Mouse (Mus musculus) frontal cortex, adult 2 months (tissue): ENCODE measurements around the gene Olfr788. TPM values are rescaled to one million over a fixed set of nuclear protein-coding genes. Genes with fewer than 3 reads are reported as not detected.

Experiments
- DNase-seq, 2 experiments: peaks; one replicate each; pipeline ENCODE4 v3.0.0; 2022; ENCODE audit warnings: low spot score in 1 of 2; ENCODE audit errors: extremely low spot score in 1 of 2
- polyA plus RNA-seq: library from polyadenylated mRNA; depleted of rRNA; stranded (reverse); fragments of >200 nt; gene quantifications from 2 replicates; pipeline ENCODE4 v1.2.3, GENCODE M21; 2012; rRNA removed

Gene Olfr788
- polyA plus RNA-seq = 0.11 TPM in 1 of 2 replicates, not detected in the other

- DNase-seq = no peak
These were observed at the start of gene Olfr788 for GRCm38 (mm10) chr10:129470698-129471097. Olfr788 (plus strand) TSS chr10:129470998.

GRCm38 (mm10) chr10:129427006-129427405 lies 43.8 kb upstream of the Olfr788 start, which contains the start of gene Olfr786:
Olfr786 (plus strand) TSS chr10:129427306.
- no peak for DNase-seq

GRCm38 (mm10) chr10:129461562-129461961 lies 9.2 kb upstream of the Olfr788 start, which contains the start of gene Olfr787:
Olfr787 (plus strand) TSS chr10:129461862.
- no peak for DNase-seq

GRCm38 (mm10) chr10:129473256-129473655 lies 2.5 kb downstream of the Olfr788 start:
- no peak for DNase-seq

- DNase-seq = no peak
These were observed 2.9 kb downstream of the Olfr788 start for GRCm38 (mm10) chr10:129473723-129474122.

- DNase-seq = no peak
These were observed 13.7 kb downstream of the Olfr788 start, which contains the start of gene Olfr789 for GRCm38 (mm10) chr10:129484452-129484851. Olfr789 (plus strand) TSS chr10:129484752.

GRCm38 (mm10) chr10:129490101-129490500 lies 19.3 kb downstream of the Olfr788 start:
- peak; percentile 42 to 68 for DNase-seq

- DNase-seq = no peak
These were observed 27.4 kb downstream of the Olfr788 start, which contains the start of gene Olfr790 for GRCm38 (mm10) chr10:129498192-129498591. Olfr790 (plus strand) TSS chr10:129498492.

GRCm38 (mm10) chr10:129521492-129521891 lies 50.7 kb downstream of the Olfr788 start, which contains the start of gene Olfr791:
Olfr791 (plus strand) TSS chr10:129521792.
- DNase-seq = no peak

Other genes with a start within 250 kb of the Olfr788 start
- gene Olfr774, start 234.8 kb upstream of the Olfr788 start, polyA plus RNA-seq = not detected in 2 replicates
- gene Olfr775, start 222.6 kb upstream of the Olfr788 start, polyA plus RNA-seq = 0.04 TPM in 1 of 2 replicates, not detected in the other
- not detected in 2 replicates for gene Olfr776, start 211.9 kb upstream of the Olfr788 start, polyA plus RNA-seq
- not detected in 2 replicates for gene Olfr777, start 199.5 kb upstream of the Olfr788 start, polyA plus RNA-seq
- gene Olfr780, start 152.9 kb upstream of the Olfr788 start, polyA plus RNA-seq = not detected in 2 replicates
- gene Olfr781, start 142.1 kb upstream of the Olfr788 start, polyA plus RNA-seq = not detected in 2 replicates
- gene Olfr782, start 122.1 kb upstream of the Olfr788 start, polyA plus RNA-seq = not detected in 2 replicates
- 0.08 and 0.17 TPM in 2 replicates for gene Olfr784, start 86.9 kb upstream of the Olfr788 start, polyA plus RNA-seq
- gene Olfr785, start 65.6 kb upstream of the Olfr788 start, polyA plus RNA-seq = not detected in 2 replicates
- gene Olfr786, start 43.7 kb upstream of the Olfr788 start, polyA plus RNA-seq = 0.15 TPM in 1 of 2 replicates, not detected in the other
- gene Olfr787, start 9.1 kb upstream of the Olfr788 start, polyA plus RNA-seq = not detected in 2 replicates
- not detected in 2 replicates for gene Olfr789, start 13.8 kb downstream of the Olfr788 start, polyA plus RNA-seq
- gene Olfr790, start 27.5 kb downstream of the Olfr788 start, polyA plus RNA-seq = not detected in 2 replicates
- gene Olfr791, start 50.8 kb downstream of the Olfr788 start, polyA plus RNA-seq = not detected in 2 replicates
- 0.04 TPM in 1 of 2 replicates, not detected in the other for gene Olfr792, start 68.2 kb downstream of the Olfr788 start, polyA plus RNA-seq
- not detected in 2 replicates for gene Olfr794, start 96.7 kb downstream of the Olfr788 start, polyA plus RNA-seq
- gene Olfr796, start 141.6 kb downstream of the Olfr788 start, polyA plus RNA-seq = not detected in 2 replicates
- gene Olfr798, start 156.9 kb downstream of the Olfr788 start, polyA plus RNA-seq = not detected in 2 replicates
- gene Olfr799, start 166.5 kb downstream of the Olfr788 start, polyA plus RNA-seq = not detected in 2 replicates
- not detected in 2 replicates for gene Olfr800, start 186.7 kb downstream of the Olfr788 start, polyA plus RNA-seq
- gene Olfr801, start 202.9 kb downstream of the Olfr788 start, polyA plus RNA-seq = 0.04 TPM in 1 of 2 replicates, not detected in the other
- not detected in 2 replicates for gene Olfr802, start 217.2 kb downstream of the Olfr788 start, polyA plus RNA-seq
- gene Olfr803, start 223.3 kb downstream of the Olfr788 start, polyA plus RNA-seq = not detected in 2 replicates
- not detected in 2 replicates for gene Olfr804, start 232.2 kb downstream of the Olfr788 start, polyA plus RNA-seq